Mouse (Mus musculus) embryonic facial prominence, embryonic 13.5 days (tissue): ENCODE measurements around the gene Snrpa. TPM values are rescaled to one million over a fixed set of nuclear protein-coding genes. Genes with fewer than 3 reads are reported as not detected.

Experiments
- ATAC-seq: fragments of 200-750 bp; cut with Nextera tagmentation; 2 replicates; pipeline ENCODE4 v1.8.0; 2017; ENCODE audit warnings: low read depth; ENCODE audit not compliant: insufficient number of reproducible peaks, insufficient read depth, low FRiP score, low TSS enrichment
- H3K27ac ChIP-seq: fragments of 300-500 bp; sonication (generic); 2 replicates; pipeline ENCODE4 v1.5.1; 2015; ENCODE audit warnings: moderate library complexity, mild to moderate bottlenecking, inconsistent platforms
- H3K27me3 ChIP-seq: fragments of 300-500 bp; sonication (generic); 2 replicates; pipeline ENCODE4 v1.6.1; 2015; ENCODE audit warnings: mild to moderate bottlenecking, inconsistent platforms
- H3K36me3 ChIP-seq: fragments of 300-500 bp; sonication (generic); 2 replicates; pipeline ENCODE4 v1.6.1; 2015; ENCODE audit warnings: mild to moderate bottlenecking, inconsistent platforms
- H3K4me1 ChIP-seq: fragments of 300-500 bp; sonication (generic); 2 replicates; pipeline ENCODE4 v1.6.1; 2015; ENCODE audit warnings: inconsistent platforms
- H3K4me2 ChIP-seq: fragments of 300-500 bp; sonication (generic); 2 replicates; pipeline ENCODE4 v1.6.1; 2015; ENCODE audit warnings: moderate library complexity, mild to moderate bottlenecking, inconsistent platforms
- H3K4me3 ChIP-seq: fragments of 300-500 bp; sonication (generic); 2 replicates; pipeline ENCODE4 v1.5.1; 2015; ENCODE audit warnings: mild to moderate bottlenecking, inconsistent platforms
- H3K9ac ChIP-seq: fragments of 300-500 bp; sonication (generic); 2 replicates; pipeline ENCODE4 v1.6.1; 2015; ENCODE audit warnings: mild to moderate bottlenecking, inconsistent platforms
- H3K9me3 ChIP-seq: fragments of 300-500 bp; sonication (generic); 2 replicates; pipeline ENCODE4 v1.6.1; 2016; ENCODE audit warnings: inconsistent platforms
- WGBS: fragments of 180-500 bp; shearing (Covaris S2); methylation state at CpG from one replicate; pipeline ENCODE4 v1.1.7; 2015; ENCODE audit warnings: mixed read lengths; 5-methylcytosine and 5-hydroxymethylcytosine counted together
- polyA plus RNA-seq: library from polyadenylated mRNA; unstranded; fragments of >200 nt; fragmentation: Nextera tagmentation; extraction: Ambion mirVana; gene quantifications from 2 replicates; pipeline ENCODE4 v1.2.1, GENCODE M21; 2015

Gene Snrpa
- polyA plus RNA-seq, 1 experiment from 2014 or later = 292 TPM

GRCm38 (mm10) chr7:27165007-27165655 lies 30.9 kb downstream of the Snrpa start:
- Histone ChIP-seq H3K27ac (no peak overlapping the region), H3K4me1 (peaks cover 61% of the 10 kb centered on the region), H3K27me3 (no peaks in the 10 kb centered on the region), H3K4me2 (peak overlapping the region; percentile 80), H3K4me3 (peak overlapping the region; percentile 74), H3K9me3 (no peaks in the 10 kb centered on the region), H3K36me3 (peaks cover 45% of the 10 kb centered on the region), H3K9ac (peak overlapping the region; percentile 87)
- WGBS = 67% methylated on average over 23 of the region's 23 CpGs
- ATAC-seq = no peak

- Histone ChIP-seq H3K4me1 (peaks cover 64% of the 10 kb centered on the region), H3K36me3 (peaks cover 49% of the 10 kb centered on the region), H3K4me3 (peak overlapping the region; percentile 74), H3K4me2 (peak overlapping the region; percentile 80), H3K27ac (no peak overlapping the region), H3K27me3 (no peaks in the 10 kb centered on the region), H3K9me3 (no peaks in the 10 kb centered on the region), H3K9ac (peak overlapping the region; percentile 87)
- WGBS = 83% methylated on average over 33 of the region's 33 CpGs
- no peak for ATAC-seq
Observed at GRCm38 (mm10) chr7:27164112-27164947, 31.7 kb downstream of the Snrpa start.

GRCm38 (mm10) chr7:27163450-27163805 lies 32.6 kb downstream of the Snrpa start:
- Histone ChIP-seq H3K4me2 (peak overlapping the region; percentile 80), H3K36me3 (peaks cover 58% of the 10 kb centered on the region), H3K9ac (peak overlapping the region; percentile 87), H3K4me3 (peak overlapping the region; percentile 74), H3K4me1 (peaks cover 64% of the 10 kb centered on the region), H3K9me3 (no peaks in the 10 kb centered on the region), H3K27me3 (no peaks in the 10 kb centered on the region), H3K27ac (no peak overlapping the region)
- WGBS = 78% methylated on average over 5 of the region's 5 CpGs
- no peak for ATAC-seq

DNA sequence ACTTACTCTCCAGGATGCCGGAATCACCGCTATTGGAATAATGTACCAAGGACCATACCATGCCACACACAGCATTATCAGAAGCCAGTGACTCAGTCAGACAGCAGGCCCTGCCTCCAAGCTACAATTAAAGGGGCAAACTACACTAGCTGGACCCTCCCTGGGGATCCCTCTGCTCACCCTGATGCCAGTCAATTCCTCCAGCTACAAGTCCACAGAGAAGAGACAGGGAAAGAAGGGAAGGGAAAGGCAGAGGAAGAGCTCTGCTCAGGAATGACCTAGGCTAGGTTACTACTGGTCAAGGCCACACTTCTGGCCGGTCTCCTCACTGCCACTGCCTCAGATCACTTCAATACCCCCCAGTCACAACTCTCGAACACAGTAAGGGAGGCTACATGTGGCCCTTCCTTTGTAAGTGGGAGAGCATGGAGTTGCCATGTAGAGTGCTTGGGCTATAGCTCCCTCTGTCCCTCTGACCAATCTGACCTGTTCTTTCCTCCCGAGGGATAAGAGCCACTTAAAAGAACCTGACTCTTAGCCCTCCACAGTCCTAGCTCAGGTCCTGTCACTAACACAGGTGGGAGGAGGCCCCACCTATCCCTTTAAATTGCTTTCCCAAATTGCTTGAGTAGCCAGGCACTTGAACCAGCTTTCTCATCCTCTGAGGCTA lies 33.2 kb downstream of the Snrpa start:
- Histone ChIP-seq H3K27me3 (no peaks in the 10 kb centered on the region), H3K27ac (no peak overlapping the region), H3K9me3 (no peaks in the 10 kb centered on the region), H3K4me1 (peaks cover 62% of the 10 kb centered on the region), H3K4me3 (peak overlapping the region; percentile 74; the same call in 1 of the 2 replicates), H3K4me2 (peak overlapping the region; percentile 80), H3K9ac (peak overlapping the region; percentile 87), H3K36me3 (peaks cover 63% of the 10 kb centered on the region)
- no peak for ATAC-seq
- WGBS = 79% methylated on average over 5 of the region's 5 CpGs

- Histone ChIP-seq H3K27ac (no peak overlapping the region), H3K4me3 (no peak overlapping the region), H3K36me3 (peaks cover 72% of the 10 kb centered on the region), H3K27me3 (no peaks in the 10 kb centered on the region), H3K4me2 (no peak overlapping the region), H3K9ac (peak overlapping the region; percentile 36; the same call in 1 of the 2 replicates), H3K4me1 (peaks cover 53% of the 10 kb centered on the region), H3K9me3 (no peaks in the 10 kb centered on the region)
- ATAC-seq = no peak
- 82% methylated on average over 4 of the region's 4 CpGs for WGBS
Observed at GRCm38 (mm10) chr7:27161744-27162143, 34.3 kb downstream of the Snrpa start.

DNA sequence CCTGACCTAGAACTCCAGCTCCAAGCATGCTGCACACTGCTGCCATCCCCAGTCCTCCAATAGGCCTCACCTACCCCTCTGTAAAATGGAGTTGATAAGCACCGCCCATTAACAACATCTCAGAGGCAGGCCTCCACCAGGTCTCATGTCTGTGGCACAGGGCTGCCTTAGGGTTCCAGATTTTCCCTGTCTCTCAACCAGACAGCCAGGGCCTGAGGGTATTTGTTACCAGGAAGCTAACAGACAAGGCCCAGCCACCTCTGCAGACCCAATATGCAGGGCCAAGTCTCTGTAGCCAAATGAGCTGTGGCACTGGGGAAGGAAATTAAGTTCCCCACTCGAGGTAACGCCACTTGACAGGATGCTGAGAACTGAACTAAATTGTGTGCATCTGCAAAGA lies 35.1 kb downstream of the Snrpa start:
- H3K4me1 ChIP-seq = peaks cover 53% of the 10 kb centered on the region
- no peaks in the 10 kb centered on the region for H3K9me3 ChIP-seq
- no peak overlapping the region for H3K4me3 ChIP-seq
- no peak overlapping the region for H3K9ac ChIP-seq
- peaks cover 72% of the 10 kb centered on the region for H3K36me3 ChIP-seq
- H3K4me2 ChIP-seq = no peak overlapping the region
- no peaks in the 10 kb centered on the region for H3K27me3 ChIP-seq
- H3K27ac ChIP-seq = no peak overlapping the region
- 87% methylated on average over 3 of the region's 3 CpGs for WGBS
- ATAC-seq = no peak

DNA sequence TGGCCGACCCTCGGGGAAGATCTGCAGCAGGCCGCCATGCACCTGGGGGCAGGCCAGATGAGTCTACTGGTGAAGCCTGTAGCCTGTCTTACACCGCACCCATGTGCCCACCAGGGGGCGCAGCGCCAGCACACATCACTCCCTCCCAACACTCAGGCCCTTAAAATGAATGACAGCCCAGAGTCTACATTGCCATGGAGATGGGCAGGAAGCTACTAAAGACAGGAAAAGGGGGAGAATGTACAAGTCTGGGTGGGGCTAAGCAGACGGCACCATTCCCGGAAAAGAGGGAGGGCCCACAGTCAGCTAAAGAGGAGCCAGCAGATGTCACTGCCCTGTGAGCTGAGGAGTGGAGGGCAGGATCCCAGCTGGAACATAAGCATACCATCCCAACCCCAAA lies 36.2 kb downstream of the Snrpa start:
- 11% methylated on average over 8 of the region's 8 CpGs for WGBS

DNA sequence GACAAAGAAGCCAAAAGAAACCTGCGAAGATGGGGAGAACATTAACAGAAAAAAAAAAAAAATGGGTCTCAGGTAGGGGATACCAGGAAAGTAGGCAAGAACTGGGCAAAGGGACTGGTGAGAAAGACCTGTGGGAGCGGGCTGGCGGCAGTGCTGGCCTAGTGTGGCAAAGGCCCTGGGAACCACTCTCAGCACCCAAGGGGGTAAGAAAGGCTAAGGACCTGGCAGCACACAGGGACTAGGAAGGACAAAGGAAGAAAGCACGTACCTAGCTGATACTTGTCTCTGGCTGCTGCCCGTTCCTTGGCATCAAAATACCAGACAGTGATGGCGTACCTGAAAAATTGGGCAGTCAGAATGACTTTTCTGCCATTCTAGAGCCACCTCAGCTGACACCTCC lies 36.8 kb downstream of the Snrpa start:
- H3K36me3 ChIP-seq = peaks cover 60% of the 10 kb centered on the region

More for the DNA sequence above, 36.2 kb downstream of the Snrpa start:
- H3K36me3 ChIP-seq = peaks cover 66% of the 10 kb centered on the region
- no peaks in the 10 kb centered on the region for H3K27me3 ChIP-seq
- no peak overlapping the region for H3K9ac ChIP-seq
- H3K9me3 ChIP-seq = no peaks in the 10 kb centered on the region
- H3K27ac ChIP-seq = no peak overlapping the region
- peak; percentile 82 for ATAC-seq
- H3K4me3 ChIP-seq = no peak overlapping the region
- peaks cover 44% of the 10 kb centered on the region for H3K4me1 ChIP-seq
- H3K4me2 ChIP-seq = no peak overlapping the region

GRCm38 (mm10) chr7:27158171-27158570 lies 37.9 kb downstream of the Snrpa start:
- H3K4me3 ChIP-seq = no peak overlapping the region
- ATAC-seq = no peak
- H3K9ac ChIP-seq = no peak overlapping the region
- peaks cover 32% of the 10 kb centered on the region for H3K4me1 ChIP-seq
- H3K36me3 ChIP-seq = peaks cover 51% of the 10 kb centered on the region
- no peak overlapping the region for H3K27ac ChIP-seq
- no peak overlapping the region for H3K4me2 ChIP-seq
- WGBS = 92% methylated on average over 9 of the region's 9 CpGs
- H3K27me3 ChIP-seq = no peaks in the 10 kb centered on the region
- no peaks in the 10 kb centered on the region for H3K9me3 ChIP-seq

More for the DNA sequence above, 36.8 kb downstream of the Snrpa start:
- no peaks in the 10 kb centered on the region for H3K9me3 ChIP-seq
- no peaks in the 10 kb centered on the region for H3K27me3 ChIP-seq
- H3K9ac ChIP-seq = no peak overlapping the region
- no peak overlapping the region for H3K4me3 ChIP-seq
- ATAC-seq = no peak
- 94% methylated on average over 6 of the region's 6 CpGs for WGBS
- no peak overlapping the region for H3K4me2 ChIP-seq
- peaks cover 38% of the 10 kb centered on the region for H3K4me1 ChIP-seq
- H3K27ac ChIP-seq = no peak overlapping the region

- Histone ChIP-seq H3K4me3 (no peak overlapping the region), H3K9me3 (no peaks in the 10 kb centered on the region), H3K4me2 (no peak overlapping the region), H3K27me3 (no peaks in the 10 kb centered on the region), H3K4me1 (peaks cover 17% of the 10 kb centered on the region), H3K36me3 (peaks cover 33% of the 10 kb centered on the region), H3K27ac (no peak overlapping the region), H3K9ac (no peak overlapping the region)
- WGBS = 81% methylated on average over 13 of the region's 13 CpGs
- no peak for ATAC-seq
Observed at GRCm38 (mm10) chr7:27156005-27156404, 40.1 kb downstream of the Snrpa start.

- Histone ChIP-seq H3K4me2 (0 out of 2 replicates have a peak within 1 kb of the TSS, but pooled peaks have one; percentile 1), H3K9me3 (no peaks in the 10 kb centered on the region), H3K27me3 (no peaks in the 10 kb centered on the region), H3K4me3 (no peak within 1 kb of the TSS), H3K4me1 (peaks cover 6% of the 10 kb centered on the region), H3K9ac (no peak within 1 kb of the TSS), H3K27ac (peak within 1 kb of the TSS; percentile 72), H3K36me3 (peaks cover 13% of the 10 kb centered on the region)
- 53% methylated on average over 10 of the region's 10 CpGs for WGBS
- ATAC-seq = peak; percentile 53
Observed at GRCm38 (mm10) chr7:27153205-27153764, 42.8 kb downstream of the Snrpa start, which contains the start of gene Cyp2t4. Gene Cyp2t4, plus strand, starts transcription at chr7:27153714.
